Mouse (Mus musculus) G1E (cell line): ENCODE data around the gene Rfx6. TPM values are rescaled to one million over a fixed set of nuclear protein-coding genes. Genes with fewer than 3 reads are reported as not detected.

Experiments
- ATAC-seq: 2 replicates; pipeline ENCODE4 v1.8.0; 2016; ENCODE audit warnings: mild to moderate bottlenecking; ENCODE audit not compliant: insufficient number of reproducible peaks, poor library complexity, low FRiP score, severe bottlenecking; ENCODE audit errors: extremely low read depth
- DNase-seq: peaks from one replicate; pipeline ENCODE4 v3.0.0; 2012; ENCODE audit warnings: low spot score
- H3K27me3 ChIP-seq: 2 replicates; pipeline ENCODE4 v1.6.1; 2012; ENCODE audit warnings: mild to moderate bottlenecking, low read length, inconsistent platforms; ENCODE audit not compliant: insufficient read depth
- H3K36me3 ChIP-seq: replicated peaks from 2 replicates; pipeline ENCODE3; 2012; ENCODE audit warnings: mild to moderate bottlenecking, inconsistent platforms
- H3K4me1 ChIP-seq: 2 replicates; pipeline ENCODE4 v1.6.1; 2012; ENCODE audit warnings: low read depth, low read length, inconsistent platforms, mixed read lengths; ENCODE audit not compliant: insufficient read depth
- H3K4me3 ChIP-seq: 2 replicates; pipeline ENCODE4 v1.5.1; 2012; ENCODE audit warnings: low read depth, mild to moderate bottlenecking, inconsistent platforms, low read length, moderate library complexity, mixed read lengths
- H3K9me3 ChIP-seq: replicated peaks from 2 replicates; pipeline ENCODE4 v1.6.1; 2012; ENCODE audit warnings: inconsistent platforms
- CTCF ChIP-seq: IDR thresholded peaks from 2 replicates; pipeline ENCODE4 v1.5.1; 2012; ENCODE audit warnings: low read depth, low read length, inconsistent platforms, mixed read lengths
- GATA1 ChIP-seq: IDR thresholded peaks from 2 replicates; pipeline ENCODE4 v1.6.1; 2012; ENCODE audit warnings: borderline replicate concordance, low read length, inconsistent platforms, mixed read lengths
- GATA2 ChIP-seq: IDR thresholded peaks from 2 replicates; pipeline ENCODE4 v1.6.1; 2012; ENCODE audit warnings: low read depth, low read length, inconsistent platforms, borderline replicate concordance
- POLR2AphosphoS5 ChIP-seq: IDR thresholded peaks from 2 replicates; pipeline ENCODE4 v1.6.1; 2012; ENCODE audit warnings: low read depth, low read length, inconsistent platforms; ENCODE audit not compliant: insufficient replicate concordance
- TAL1 ChIP-seq: conservative IDR thresholded peaks from 2 replicates; pipeline ENCODE4 v1.6.1; 2012; ENCODE audit warnings: low read depth, low read length, inconsistent platforms, mixed read lengths
- polyA plus RNA-seq: library from polyadenylated mRNA; stranded (reverse); fragments of >175 nt; gene quantifications from 2 replicates; pipeline ENCODE4 v1.2.3, GENCODE M21; 2012
- total RNA-seq, 2 experiments: library from RNA; stranded (forward) in 1 of 2; stranded (reverse) in 1 of 2; fragments of 200-1000 nt in 1 of 2; fragments of >200 nt in 1 of 2; fragmentation: Nextera tagmentation in 1 of 2; gene quantifications; 2 replicates each; pipeline ENCODE4 v1.2.3; 2014 to 2017

Rfx6 gene
- total and polyA plus RNA-seq, 3 experiments = not detected

- H3K36me3 ChIP-seq = no peaks in the 10 kb centered on the region
- DNase-seq = no peak
- no peak overlapping the region for H3K4me3 ChIP-seq
- TF ChIP-seq GATA2 (no peak), POLR2AphosphoS5 (no peak), GATA1 (no peak), TAL1 (no peak), CTCF (no peak)
- no peaks in the 10 kb centered on the region for H3K27me3 ChIP-seq
- no peaks in the 10 kb centered on the region for H3K9me3 ChIP-seq
- no peaks in the 10 kb centered on the region for H3K4me1 ChIP-seq
- no peak for ATAC-seq
Observed at GRCm38 (mm10) chr10:51779648-51780047, 102.1 kb downstream of the Rfx6 start.

Other genes with a start within 250 kb of the Rfx6 start
- not detected in 2 replicates for gene Gm49339, start 197.1 kb upstream of the Rfx6 start, total RNA-seq (2014; fragmentation: Nextera tagmentation)
- 0.44 and 0.87 TPM in 2 replicates for gene Gm49339, start 197.1 kb upstream of the Rfx6 start, total RNA-seq (2017)
- gene Gm49339, start 197.1 kb upstream of the Rfx6 start, polyA plus RNA-seq = not detected in 2 replicates
- not detected in 2 replicates for gene Lilr4b, start 197.1 kb upstream of the Rfx6 start, total RNA-seq (2014; fragmentation: Nextera tagmentation)
- 4.4 and 4.6 TPM in 2 replicates for gene Lilr4b, start 197.1 kb upstream of the Rfx6 start, total RNA-seq (2017)
- gene Lilr4b, start 197.1 kb upstream of the Rfx6 start, polyA plus RNA-seq = not detected in 2 replicates
- not detected in 2 replicates for gene Lilrb4a, start 186.8 kb upstream of the Rfx6 start, total RNA-seq (2014; fragmentation: Nextera tagmentation)
- 19.1 and 20.1 TPM in 2 replicates for gene Lilrb4a, start 186.8 kb upstream of the Rfx6 start, total RNA-seq (2017)
- gene Lilrb4a, start 186.8 kb upstream of the Rfx6 start, polyA plus RNA-seq = not detected in 2 replicates
- not detected in 2 replicates for gene Fam162b, start 87.2 kb upstream of the Rfx6 start, total RNA-seq (2014; fragmentation: Nextera tagmentation)
- gene Fam162b, start 87.2 kb upstream of the Rfx6 start, total RNA-seq (2017) = not detected in 2 replicates
- gene Fam162b, start 87.2 kb upstream of the Rfx6 start, polyA plus RNA-seq = not detected in 2 replicates
- gene Gprc6a, start 46.3 kb upstream of the Rfx6 start, total RNA-seq (2014; fragmentation: Nextera tagmentation) = not detected in 2 replicates
- not detected in 2 replicates for gene Gprc6a, start 46.3 kb upstream of the Rfx6 start, total RNA-seq (2017)
- not detected in 2 replicates for gene Gprc6a, start 46.3 kb upstream of the Rfx6 start, polyA plus RNA-seq